Mouse (Mus musculus): Measurements from ENCODE around the gene Eepd1.

Eepd1 gene

DNA sequence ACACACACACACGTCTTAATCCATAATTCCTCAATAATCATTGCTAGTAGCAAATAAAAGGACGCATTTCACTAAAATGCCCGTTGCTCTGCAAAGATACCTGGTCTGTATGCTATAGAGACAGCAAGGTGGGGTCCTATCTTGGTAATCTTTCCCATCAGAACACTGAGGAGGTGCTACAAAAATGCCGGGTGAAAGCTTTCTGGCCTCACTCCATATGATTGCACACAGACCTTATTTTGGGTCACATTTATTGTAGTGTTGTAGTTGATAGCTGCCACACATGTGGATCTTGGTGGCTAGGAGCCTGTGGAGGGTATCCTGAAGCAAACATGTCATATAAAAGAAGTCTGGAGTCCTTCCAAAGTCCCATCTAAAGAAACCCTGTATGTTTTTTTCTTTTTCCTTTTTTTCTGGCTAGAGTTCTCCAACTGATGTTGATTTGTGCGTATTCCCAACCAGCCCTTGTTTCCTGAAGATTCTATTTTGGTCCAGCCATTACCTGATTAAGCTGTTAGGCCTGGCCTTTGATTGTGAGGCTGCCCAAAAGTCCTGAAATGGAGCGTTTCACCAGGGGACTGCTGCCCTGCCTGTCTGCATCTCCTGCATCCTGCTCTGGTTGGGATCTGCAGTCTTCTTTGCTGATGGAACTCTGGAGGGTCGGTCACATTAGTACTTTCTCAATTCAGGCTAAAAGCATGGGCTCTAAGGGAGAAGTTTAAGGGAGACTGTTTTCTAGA, 8.0 kb downstream of the Eepd1 start:
- no peak for DNase-seq (ENCODE audit: low spot score in 2 of 2)

DNA sequence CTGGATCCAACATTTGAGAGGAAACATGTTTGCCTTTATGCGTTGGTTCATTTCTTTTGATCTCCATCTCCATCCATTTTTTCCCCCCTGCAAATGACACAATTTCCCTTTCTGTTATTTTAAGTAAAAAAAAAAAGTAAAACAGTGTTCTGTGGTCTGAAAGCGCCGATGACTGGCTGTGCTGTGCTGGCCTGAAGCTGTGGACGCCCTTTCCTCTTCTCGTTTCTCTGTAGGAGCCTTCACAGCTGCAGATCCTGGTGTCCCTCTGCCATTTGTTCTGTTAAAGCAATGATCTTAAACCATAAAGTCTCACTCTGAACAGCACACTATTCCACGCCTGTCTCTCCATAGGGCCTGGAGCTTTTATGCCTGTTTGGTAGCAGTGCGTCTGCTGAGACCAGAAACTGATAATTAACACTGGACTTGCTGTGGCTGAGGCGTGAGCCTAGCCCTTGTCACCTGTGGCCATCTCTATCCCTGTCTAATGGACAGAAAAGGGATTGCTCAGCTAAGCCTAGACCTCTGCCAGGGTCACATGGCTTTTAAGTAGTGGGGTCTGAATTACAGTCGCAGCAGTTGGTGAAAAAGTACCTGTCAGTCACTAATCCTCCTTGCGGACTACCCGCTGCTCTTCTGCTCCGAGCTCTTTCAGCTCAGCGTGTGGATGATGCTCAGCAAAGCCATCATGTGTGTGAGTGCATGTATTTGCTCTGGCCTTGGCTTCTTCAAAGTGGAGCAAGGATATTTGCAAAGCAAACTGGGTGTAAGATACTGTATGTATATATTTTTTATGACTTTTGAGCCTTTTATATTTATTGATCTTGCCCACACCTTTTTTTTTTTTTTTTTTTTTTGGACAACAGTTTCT, 9.2 kb downstream of the Eepd1 start:
- DNase-seq (ENCODE audit: low spot score in 2 of 2) = no peak

DNA sequence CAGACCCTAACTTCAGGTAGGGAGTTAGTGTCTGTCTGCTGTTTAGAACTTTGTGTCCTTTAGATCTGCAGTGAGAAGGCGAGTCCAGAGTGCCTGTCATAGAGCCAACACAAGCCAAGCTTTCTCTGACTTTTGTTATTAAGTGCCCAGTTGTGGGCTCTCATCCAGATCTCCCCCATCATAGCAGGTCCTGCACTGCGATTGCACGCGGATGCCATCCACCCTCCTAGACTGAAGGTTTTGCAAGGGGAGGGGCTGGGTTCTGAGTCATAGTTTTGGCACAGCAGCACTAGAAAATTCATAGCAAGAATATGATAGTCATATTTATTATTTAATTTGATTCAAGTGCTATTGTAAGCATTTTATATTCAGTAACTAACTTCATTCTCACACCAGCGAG, 12.6 kb downstream of the Eepd1 start:
- DNase-seq (ENCODE audit: low spot score in 2 of 2) = no peak

DNA sequence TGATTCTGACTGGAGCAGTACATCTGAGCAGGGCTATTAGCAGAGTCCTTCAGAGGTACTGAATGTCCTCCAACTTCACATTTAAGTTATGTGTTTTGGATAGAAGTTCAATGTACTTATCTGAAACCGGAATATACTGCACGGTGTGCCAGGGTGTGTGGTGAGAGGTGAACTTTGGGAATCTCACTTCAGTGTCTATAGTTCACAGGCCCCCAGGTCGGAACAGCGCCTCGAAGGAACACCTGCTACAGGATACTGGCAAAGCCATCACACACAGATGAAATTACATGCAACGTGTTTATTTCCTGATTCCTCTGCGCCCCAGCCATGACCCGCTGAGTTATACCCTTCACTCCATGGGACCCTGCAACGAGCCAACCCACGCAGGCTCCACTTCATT, 14.3 kb downstream of the Eepd1 start:
- no peak for DNase-seq (ENCODE audit: low spot score in 2 of 2)

DNA sequence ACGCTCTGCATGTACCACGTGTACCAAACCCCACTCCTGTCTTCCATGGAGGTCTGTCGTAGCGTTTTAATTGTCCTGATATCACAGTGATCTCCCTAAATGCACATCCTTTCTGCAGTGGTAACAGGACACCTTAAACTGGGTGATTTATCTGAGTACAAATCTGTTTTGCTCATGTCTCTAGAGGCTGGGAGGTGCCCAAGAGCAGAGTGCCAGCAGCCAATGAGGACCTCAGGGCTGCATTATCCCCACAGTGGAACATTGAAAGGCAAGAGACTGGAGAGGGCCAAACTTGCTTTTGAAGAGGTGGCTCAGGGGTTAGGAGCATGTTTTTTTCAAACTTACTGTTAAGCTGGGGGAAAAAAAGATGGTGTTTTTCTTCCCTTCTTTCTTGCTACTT, 14.8 kb downstream of the Eepd1 start:
- DNase-seq (ENCODE audit: low spot score in 2 of 2) = no peak

DNA sequence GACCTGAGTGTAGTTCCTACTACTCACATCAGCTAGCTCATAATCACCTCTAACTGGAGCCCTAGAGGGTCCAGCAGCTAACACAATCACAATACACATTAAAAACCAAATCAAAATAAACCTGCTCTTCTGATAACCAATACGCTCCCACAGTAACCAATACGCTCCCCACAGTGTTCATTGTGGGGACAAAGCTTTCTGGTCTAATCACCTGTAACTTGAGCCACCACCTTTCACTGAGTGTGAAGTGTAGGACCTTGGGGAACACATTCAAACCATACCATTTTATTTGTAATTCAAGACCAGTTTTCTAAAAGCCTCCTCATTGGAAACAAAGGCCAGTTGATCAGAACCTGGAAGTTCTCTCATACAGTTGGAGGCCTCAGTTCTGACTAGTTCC, 15.4 kb downstream of the Eepd1 start:
- DNase-seq (ENCODE audit: low spot score in 2 of 2) = no peak

DNA sequence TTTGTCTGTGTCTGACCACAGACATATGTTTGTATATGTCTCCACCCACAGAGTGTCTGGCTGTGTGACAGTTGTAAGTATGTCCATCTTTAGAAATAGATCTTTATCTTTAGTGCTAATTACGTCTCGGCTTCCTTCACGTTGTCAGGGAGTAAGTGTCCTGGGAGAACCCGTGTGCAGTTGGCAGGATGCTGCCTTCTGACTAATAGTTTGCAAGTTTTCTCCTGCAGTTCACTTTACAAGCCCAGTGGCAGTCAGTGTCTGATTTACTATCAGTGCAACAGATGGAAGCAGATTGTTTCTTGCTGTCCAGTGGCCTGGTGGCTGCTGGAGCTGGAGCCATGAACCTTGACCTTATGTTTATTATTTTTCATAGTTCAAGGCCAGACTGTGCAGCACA, 17.4 kb downstream of the Eepd1 start:
- DNase-seq (ENCODE audit: low spot score in 2 of 2) = no peak

DNA sequence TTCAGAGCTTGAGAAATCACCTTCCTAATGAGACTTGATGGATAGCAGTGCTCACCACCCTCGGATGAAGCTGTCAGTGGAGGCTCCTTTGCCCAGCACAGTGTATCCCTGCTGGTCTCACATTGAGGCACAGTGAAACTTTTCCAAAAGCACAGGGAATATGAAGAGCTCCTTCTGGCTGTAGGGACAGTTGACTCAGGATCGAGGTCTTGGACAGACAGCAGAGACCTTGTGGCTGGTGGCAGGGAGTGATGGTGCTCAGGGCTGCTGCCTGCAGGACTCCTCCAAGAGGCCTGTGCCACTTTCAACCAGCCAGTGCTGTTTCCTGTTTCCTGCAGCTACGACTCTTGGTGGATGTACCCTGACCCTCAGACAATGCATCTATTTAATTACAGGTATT, 18.0 kb downstream of the Eepd1 start:
- no peak for DNase-seq (ENCODE audit: low spot score in 2 of 2)

DNA sequence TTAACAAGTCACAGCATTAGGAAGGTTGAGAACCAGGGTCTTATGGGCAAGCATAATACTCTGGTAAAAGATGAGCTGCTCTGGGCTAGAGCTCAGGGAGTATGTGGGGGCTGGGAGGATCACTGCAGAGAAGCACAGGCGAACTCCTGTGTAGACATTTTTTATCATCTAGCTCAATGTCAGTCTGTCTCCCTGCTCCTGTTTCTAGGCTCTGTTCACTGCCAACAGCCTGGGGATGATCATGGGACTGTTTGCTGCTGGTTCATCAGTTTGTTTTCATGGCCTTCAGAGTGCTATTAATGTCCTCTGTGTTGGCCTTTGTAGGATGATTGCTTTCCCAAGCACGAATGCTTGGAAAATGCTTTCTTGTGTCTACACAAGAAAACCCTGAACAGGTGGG, 18.7 kb downstream of the Eepd1 start:
- no peak for DNase-seq (ENCODE audit: low spot score in 2 of 2)

DNA sequence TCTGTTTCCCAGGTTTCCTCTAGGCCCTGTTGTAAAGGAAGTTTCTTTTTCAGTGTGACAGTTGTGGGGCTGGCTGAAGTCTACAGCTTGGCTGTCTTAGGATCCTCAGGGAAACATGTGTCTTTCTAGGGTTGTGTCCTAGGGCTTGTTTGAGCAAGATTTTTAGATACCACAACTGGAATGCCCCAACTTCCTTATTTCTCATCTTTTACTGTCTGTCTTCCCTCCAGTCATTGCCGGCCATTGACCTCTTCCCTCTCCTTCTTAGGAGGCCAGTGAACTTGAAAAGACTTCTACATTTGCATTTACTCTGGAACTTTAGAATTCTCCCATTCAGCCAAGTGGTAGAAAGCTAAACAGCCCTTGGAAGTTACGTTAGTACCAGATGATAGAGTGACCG, 27.5 kb downstream of the Eepd1 start:
- no peak for DNase-seq (ENCODE audit: low spot score in 2 of 2)

DNA sequence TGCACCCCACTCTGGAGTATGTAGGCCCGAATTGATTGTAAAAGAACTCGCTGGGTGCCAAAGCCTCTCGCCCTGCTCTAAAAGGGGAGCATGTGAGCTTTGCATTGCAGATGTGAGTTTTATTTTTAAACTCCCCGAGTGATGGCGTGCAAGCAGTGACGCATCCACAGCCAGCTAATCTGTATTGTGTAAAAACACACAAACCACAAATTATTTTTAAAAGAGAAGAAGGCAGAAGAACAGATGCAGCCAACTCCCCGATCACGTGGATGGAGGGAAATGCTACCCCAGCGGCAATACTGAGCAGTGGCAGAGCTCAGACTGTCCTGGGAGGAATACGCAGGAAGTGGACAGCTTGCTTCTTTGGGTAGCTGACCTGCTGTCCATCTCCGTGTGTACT, 29.2 kb downstream of the Eepd1 start:
- DNase-seq (ENCODE audit: low spot score in 2 of 2) = no peak

DNA sequence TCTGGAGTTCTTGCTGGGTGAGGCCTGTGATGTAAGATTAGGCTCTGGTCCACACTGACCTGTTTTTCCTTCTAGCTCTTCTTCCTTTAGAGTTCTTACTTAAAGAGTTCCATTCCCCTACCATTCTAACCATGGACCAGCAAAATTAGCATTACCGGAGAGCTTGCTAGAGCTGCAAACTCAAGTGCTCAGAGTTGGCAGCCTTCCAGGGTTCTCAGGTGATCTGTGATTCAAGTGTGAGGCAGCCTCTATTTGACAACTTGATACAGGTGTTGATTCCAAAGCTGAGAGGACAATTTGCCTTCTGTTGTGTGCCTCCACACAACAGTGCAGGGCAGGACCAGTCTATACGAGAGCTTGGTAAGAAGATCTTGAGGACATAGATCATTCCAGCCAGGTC, 31.7 kb downstream of the Eepd1 start:
- DNase-seq (ENCODE audit: low spot score in 2 of 2) = no peak

DNA sequence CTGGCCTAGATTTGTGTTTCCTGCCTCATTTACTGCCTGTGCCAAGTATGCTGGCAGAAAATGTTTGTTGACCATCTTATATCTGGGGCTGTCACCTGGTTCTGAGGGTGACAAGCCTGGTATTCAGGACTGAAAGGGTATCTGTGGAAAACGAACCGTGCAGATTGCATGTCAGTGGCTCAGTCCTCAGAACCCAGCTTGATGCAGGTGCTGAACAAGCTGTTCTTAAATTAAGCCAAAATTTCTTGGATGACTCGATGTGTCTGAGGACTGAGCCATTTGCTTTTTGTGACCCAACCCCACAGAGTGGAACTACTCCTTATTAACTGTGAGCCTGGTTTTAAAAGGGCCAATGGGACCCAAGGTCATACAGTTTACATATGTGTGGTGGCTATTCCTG, 32.2 kb downstream of the Eepd1 start:
- DNase-seq (ENCODE audit: low spot score in 2 of 2) = no peak

DNA sequence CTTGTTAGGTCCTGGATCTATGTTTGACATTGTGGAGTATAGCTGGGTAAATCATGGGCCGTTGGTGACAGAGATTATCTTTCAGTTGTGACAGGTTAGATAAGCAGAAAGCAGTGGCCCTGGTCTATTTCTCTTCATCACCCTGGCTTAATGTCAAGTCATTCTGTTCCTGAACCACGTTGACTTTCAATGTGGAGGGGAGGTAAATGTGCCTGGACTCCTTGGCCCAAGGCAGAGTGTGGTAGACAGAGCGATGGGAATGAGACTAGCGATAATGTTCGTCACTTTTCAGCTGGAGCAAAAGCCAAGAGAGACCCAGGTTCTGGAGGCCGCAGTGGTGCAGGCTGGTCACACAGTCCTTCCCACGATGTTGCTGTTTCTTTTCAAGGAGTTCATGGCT, 35.3 kb downstream of the Eepd1 start:
- DNase-seq (ENCODE audit: low spot score in 2 of 2) = no peak

DNA sequence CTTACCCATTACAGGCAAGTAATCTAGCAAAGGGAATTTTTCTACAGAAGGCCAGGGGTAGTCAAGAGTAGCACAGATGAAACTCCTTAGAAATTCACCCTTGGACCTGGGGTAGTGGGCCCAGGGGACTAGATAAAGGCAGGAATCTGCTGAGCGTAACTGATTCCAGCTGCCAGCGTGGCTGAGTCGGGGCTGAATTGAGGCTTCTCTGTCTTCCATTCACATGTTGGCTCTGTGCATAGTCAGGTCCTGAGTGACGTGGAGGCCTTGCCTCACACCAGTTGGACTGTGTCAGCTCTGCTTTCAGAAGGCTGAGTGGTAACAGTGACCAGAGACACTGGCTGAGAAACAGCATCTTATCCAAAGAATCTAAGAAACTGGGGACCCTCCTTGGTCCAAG, 36.6 kb downstream of the Eepd1 start:
- DNase-seq (ENCODE audit: low spot score in 2 of 2) = no peak

DNA sequence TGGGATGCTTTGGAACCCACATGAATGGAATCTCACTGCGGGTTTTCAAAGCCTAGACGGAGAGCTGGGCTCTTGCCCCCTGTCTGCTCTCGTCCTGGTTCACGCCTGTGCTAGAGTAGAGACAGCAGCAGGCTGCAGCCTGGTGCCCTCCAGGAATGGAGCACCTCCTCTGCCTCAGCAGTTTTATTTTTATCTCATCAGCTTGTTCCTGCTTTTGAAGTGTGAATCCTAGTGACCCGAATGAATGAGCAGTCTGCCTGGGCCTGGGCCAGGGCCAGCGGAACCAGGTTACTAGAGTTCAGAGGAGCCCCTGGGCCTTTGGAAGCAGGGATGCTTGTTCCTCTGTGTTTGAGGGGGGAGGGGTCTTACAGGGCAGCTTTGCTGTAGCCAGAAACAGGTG, 37.8 kb downstream of the Eepd1 start:
- no peak for DNase-seq (ENCODE audit: low spot score in 2 of 2)

DNA sequence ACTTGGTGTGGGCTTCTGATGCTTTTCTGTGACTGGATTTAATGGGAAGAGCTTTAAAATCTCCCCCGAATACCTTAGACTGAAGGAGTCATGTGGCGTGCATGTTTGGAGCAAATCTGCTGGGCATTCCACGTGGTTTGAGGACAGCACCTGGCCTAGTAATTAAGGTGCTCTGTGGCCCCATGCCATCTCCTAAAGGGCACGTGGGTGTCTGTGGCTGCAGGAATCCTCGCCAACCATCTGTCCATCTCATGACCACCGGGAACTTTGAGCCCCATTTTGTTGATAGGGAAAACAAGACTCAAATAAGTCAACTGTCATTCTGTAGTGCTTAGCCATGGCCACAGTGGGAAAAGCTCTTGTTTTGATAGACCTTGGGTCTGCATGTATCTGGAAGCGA, 39.5 kb downstream of the Eepd1 start:
- DNase-seq (ENCODE audit: low spot score in 2 of 2) = no peak

DNA sequence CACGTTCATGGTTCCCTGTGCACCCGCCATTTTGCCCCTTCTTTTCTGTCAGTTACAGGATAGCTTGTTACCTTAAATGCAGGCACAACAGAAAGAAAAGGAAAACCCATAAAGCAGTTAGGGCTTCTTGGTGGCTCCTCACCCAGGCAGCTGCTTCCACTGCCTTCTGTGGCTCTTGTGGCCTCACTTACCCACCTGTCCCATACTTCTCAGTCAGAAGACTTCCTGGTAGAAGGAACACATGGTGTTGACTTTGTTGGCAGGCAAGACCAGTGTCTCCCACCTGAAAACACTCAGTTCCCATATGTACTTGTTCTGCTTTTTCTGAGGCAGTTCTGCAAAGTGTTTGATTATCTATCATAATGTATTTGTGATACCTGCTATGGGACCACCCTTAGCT, 40.5 kb downstream of the Eepd1 start:
- DNase-seq (ENCODE audit: low spot score in 2 of 2) = no peak

DNA sequence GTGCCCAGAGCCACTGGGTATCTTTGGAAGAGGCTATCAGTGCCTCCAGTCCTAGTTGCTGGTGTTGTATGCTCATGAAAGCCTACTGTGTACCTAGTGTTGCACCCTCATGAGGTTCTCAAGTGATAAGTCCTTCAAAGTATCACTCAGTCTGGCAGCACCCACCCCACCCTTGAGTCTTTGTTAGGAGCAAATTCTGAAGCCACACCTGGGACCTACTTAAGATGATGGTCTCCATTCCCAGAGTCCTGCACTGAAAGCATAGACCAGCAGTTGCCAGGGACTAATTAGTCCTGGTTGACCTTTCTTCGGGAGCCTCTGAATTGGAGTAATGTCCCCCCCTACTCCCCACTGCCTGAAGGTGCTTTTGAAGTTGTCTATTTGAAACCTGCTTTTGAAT, 45.2 kb downstream of the Eepd1 start:
- DNase-seq (ENCODE audit: low spot score in 2 of 2) = no peak

DNA sequence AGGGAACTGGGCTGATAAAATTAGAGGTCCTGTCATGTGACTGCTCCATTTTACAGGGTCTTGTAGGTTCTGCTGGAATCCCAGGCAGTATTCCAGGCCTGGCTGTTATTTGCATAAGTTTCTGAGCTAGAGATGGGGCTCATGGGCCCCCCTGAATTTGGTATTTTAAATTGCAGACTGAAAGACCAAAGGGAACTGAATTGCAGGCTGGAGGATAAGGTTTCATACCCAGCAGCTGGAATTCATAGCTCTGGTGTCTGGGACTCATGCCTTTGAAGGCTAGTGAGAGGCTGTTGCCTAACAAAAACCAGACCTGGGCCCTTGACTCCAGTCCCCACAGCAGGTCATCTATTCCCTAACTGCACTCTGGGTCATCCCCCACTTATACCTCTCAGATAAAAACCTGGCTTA, 45.6 kb downstream of the Eepd1 start:
- no peak for DNase-seq (ENCODE audit: low spot score in 2 of 2)

DNA sequence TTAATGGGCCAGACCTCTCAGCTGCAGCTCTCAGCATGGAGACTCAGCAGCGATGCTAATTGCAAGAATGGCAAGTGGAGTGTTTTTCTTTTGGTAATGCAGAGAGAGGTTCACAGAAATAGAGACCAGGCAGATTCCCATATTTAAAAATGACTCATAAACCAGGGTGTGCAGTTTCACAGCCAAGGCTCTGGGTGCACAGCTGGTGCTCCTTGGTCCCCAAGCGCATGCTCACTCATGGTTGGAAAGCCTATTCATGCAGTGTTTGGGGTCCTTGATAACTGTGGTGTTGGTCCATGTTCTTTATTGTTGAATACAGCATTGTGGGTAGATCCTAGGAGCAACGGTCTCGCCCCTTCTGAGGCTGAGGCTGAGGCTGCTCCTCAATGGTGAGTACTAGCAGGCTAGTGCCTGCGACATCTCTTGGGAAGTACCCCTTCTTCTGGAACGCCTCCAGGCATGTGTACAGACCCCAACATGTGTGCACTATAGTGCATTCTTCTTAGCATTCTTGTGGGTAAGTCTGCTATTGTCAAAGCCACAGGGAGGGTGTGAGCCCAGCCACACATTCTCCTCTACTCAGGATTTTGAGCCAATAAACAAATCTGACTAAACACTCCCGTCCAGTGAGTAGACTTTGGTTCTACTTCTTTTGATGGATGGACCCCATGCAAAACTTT, 46.2 kb downstream of the Eepd1 start:
- no peak for DNase-seq (ENCODE audit: low spot score in 2 of 2)

DNA sequence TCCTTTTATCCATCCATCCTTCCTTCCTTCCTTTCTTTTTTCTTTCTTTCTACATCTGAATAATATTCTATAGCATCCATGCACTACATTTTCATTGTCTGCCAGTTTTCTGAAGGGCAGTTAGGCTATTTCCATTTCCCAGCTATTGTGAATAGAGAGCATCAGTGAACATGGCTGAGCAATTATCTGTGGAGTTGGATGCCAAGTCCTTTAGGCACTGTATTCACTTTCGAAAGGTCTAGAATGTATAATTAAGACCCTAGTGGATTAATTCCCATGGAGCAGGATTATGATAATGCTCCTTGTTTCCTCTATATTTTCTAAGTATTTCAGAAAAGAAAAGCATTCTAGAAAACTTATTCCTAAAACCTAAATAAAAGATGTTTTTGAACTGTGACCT, 50.3 kb downstream of the Eepd1 start:
- DNase-seq (ENCODE audit: low spot score in 2 of 2) = no peak

DNA sequence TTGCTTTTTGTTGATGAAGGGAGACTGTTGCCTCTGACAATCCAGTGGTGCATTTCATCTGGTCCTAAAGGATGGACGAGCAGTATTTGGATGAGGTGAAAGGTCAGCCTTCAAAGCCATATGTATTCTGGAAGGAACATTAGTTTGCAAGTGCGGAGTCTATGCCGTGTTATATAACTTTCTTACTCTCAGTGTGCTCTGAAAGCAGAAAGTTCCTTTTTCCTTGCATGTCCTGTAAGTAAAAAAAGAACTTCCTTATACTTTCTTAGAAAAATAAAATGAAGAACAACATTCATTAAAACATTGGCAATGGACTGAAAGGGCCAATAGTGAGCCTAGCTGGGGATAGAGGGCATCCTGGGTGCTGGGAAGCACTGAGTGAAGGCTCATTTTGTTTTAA, 50.8 kb downstream of the Eepd1 start:
- no peak for DNase-seq (ENCODE audit: low spot score in 2 of 2)
